In the genomic region with DNA sequence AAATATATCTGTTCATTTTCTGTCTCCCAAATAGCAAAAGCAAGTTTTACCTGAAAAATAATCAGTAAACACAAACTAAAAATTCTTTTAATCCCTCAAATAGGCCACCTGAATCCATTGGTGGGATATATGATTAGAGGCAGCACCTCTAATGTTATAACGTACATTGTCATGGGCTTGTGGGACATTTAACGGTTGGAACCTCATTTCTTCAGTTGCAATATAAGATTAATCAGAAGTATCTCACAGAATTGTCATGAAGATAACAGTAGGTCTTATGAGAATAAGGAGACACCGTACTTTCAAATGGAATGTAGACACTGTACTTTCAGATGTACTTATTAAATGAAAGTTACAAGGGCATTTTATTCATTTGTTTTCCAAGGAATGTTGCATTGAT, we compare ENCODE assay signal across 30 mouse cellular contexts.
"Had no signal": no experiment of that assay in that cellular context is flagged by ENCODE, and none has a peak within 500 bp of the region (broad histone marks: within the 10 kb centered on the region; RNA-seq: fewer than 3 reads in every experiment).

No protein-coding gene starts in this region.

- H3K36me3 ChIP-seq: limb, embryonic 10.5 days; limb, embryonic 12.5 days; limb, embryonic 13.5 days; limb, embryonic 15.5 days; liver, embryonic 12.5 days; liver, embryonic 13.5 days; lung, embryonic 15.5 days; midbrain, embryonic 10.5 days; midbrain, embryonic 12.5 days; midbrain, embryonic 13.5 days; midbrain, embryonic 15.5 days had no signal

- H3K4me1 ChIP-seq: midbrain, embryonic 12.5 days had no signal

- H3K27ac ChIP-seq: left cerebral cortex, adult 2 months; limb, embryonic 10.5 days; limb, embryonic 12.5 days; limb, embryonic 13.5 days; limb, embryonic 15.5 days; liver, embryonic 12.5 days; liver, embryonic 13.5 days; liver, embryonic 14.5 days; liver, embryonic 15.5 days; lung, embryonic 15.5 days; macrophage; midbrain, embryonic 10.5 days; midbrain, embryonic 12.5 days; midbrain, embryonic 13.5 days; midbrain, embryonic 15.5 days had no signal

- ATAC-seq: liver, embryonic 12.5 days; lung, postnatal 0 days; midbrain, embryonic 13.5 days; midbrain, embryonic 15.5 days; midbrain, embryonic 16.5 days had no signal

- DNase-seq: left cerebral cortex, postnatal 4 days; liver, embryonic 13.5 days; lung, adult 18-20 months; lung, adult 2 months; lung, embryonic 14.5 days; lung, postnatal 10 days; lung, postnatal 14 days; lung, postnatal 36 days; lung, postnatal 4 days; midbrain, embryonic 14.5 days had no signal

- H3K9me3 ChIP-seq: limb, embryonic 10.5 days; limb, embryonic 12.5 days; limb, embryonic 13.5 days; limb, embryonic 15.5 days; liver, embryonic 12.5 days; liver, embryonic 13.5 days; liver, embryonic 15.5 days; lung, embryonic 15.5 days; megakaryocyte, embryonic 14.5 days; midbrain, embryonic 10.5 days; midbrain, embryonic 12.5 days; midbrain, embryonic 13.5 days; midbrain, embryonic 15.5 days had no signal

- H3K4me2 ChIP-seq: limb, embryonic 12.5 days; limb, embryonic 13.5 days; limb, embryonic 15.5 days; liver, embryonic 11.5 days; liver, embryonic 12.5 days; liver, embryonic 13.5 days; liver, embryonic 15.5 days; lung, embryonic 14.5 days; lung, embryonic 15.5 days; midbrain, embryonic 11.5 days; midbrain, embryonic 12.5 days; midbrain, embryonic 13.5 days; midbrain, embryonic 15.5 days had no signal

- H3K4me3 ChIP-seq: left cerebral cortex, adult 2 months; limb, embryonic 10.5 days; limb, embryonic 12.5 days; limb, embryonic 13.5 days; limb, embryonic 15.5 days; liver, embryonic 12.5 days; liver, embryonic 13.5 days; liver, embryonic 15.5 days; lung, embryonic 15.5 days; megakaryocyte, embryonic 14.5 days; midbrain, embryonic 10.5 days; midbrain, embryonic 12.5 days; midbrain, embryonic 13.5 days; midbrain, embryonic 15.5 days; myocyte had no signal

- H3K27me3 ChIP-seq: limb, embryonic 12.5 days; limb, embryonic 13.5 days; limb, embryonic 15.5 days; liver, embryonic 12.5 days; liver, embryonic 13.5 days; liver, embryonic 15.5 days; lung, embryonic 15.5 days; megakaryocyte, embryonic 14.5 days; midbrain, embryonic 12.5 days; midbrain, embryonic 13.5 days; midbrain, embryonic 15.5 days had no signal

- H3K9ac ChIP-seq: limb, embryonic 12.5 days; limb, embryonic 13.5 days; limb, embryonic 15.5 days; liver, embryonic 12.5 days; liver, embryonic 13.5 days; liver, embryonic 14.5 days; liver, embryonic 15.5 days; lung, embryonic 14.5 days; lung, embryonic 15.5 days; midbrain, embryonic 12.5 days; midbrain, embryonic 13.5 days; midbrain, embryonic 15.5 days had no signal
